8 mouse cellular contexts compared by ENCODE assay signal in the genomic region with DNA sequence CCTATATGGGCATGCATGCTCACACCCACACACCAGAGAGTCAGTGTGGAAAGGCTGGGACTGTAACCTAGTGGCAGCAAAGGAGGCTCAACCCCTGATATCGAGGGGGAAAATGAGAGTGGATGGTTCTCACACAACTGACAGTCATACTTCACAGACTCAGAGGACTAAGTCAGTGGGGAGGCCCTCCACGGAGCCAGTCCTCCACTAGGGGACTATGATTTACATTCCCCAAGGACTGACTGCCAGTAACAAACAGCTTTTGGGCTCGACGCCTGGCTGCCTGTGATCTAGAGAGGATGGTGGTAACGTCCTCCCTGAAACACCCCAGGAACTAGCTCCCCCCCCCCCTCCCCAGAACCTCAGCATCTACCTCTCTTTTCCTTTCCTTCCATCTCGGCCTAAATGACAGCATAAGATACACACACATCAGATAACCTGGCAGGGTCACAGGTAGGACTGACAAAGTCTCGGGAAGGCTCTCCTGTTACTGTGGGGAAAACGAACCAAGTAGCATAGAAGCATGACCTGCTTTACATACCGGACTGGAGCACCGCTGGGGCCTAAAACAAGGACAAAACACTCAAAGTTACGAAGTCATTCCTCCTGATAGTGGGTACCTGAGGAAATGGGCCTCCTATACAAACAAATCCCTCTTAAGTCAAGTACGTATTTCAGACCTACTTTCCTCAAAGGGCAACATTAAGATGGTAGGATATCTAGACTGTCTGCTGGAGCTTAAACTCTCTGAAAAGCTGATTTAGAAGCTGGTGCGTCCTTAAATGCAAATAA. TPM values are rescaled to one million over a fixed set of nuclear protein-coding genes. Genes with fewer than 3 reads are reported as not detected.
DNase-seq lines count a peak whose midpoint lies in the region; ATAC-seq lines count a peak whose summit lies in the region.

No protein-coding gene starts in this region.

- H3K4me2 ChIP-seq in heart, embryonic 11.5 days, result peak overlapping the region; percentile 85
- peak overlapping the region; percentile 86 for H3K4me2 ChIP-seq in midbrain, embryonic 12.5 days (replicated peaks)

- no peak overlapping the region for H3K27ac ChIP-seq in heart, embryonic 11.5 days (ENCODE audit: low read depth, low read length)
- no peak overlapping the region for H3K27ac ChIP-seq in midbrain, embryonic 12.5 days (replicated peaks)

- no peaks in the 10 kb centered on the region for H3K9me3 ChIP-seq in heart, embryonic 11.5 days (replicated peaks; ENCODE audit: control insufficient read depth, low read length)
- no peaks in the 10 kb centered on the region for H3K9me3 ChIP-seq in midbrain, embryonic 12.5 days

- H3K27me3 ChIP-seq in heart, embryonic 11.5 days (ENCODE audit: control insufficient read depth, insufficient read depth, low read length), result no peaks in the 10 kb centered on the region
- H3K27me3 ChIP-seq in midbrain, embryonic 12.5 days, result no peaks in the 10 kb centered on the region

- DNase-seq in retina, postnatal 1 day, result peak; percentile 6
- DNase-seq in retina, embryonic 14.5 days (ENCODE audit: low spot score), result no peak
- peak; percentile 43 for DNase-seq in cerebellum, adult 9-11 months
- DNase-seq in kidney, postnatal 25 days, result peak; percentile 28 to 54
- no peak for DNase-seq in frontal cortex, postnatal 14 days (ENCODE audit: low spot score in 2 of 2)
- no peak for DNase-seq in spleen, postnatal 4 days (ENCODE audit: low spot score in 2 of 2)

- H3K4me1 ChIP-seq in heart, embryonic 11.5 days (ENCODE audit: control insufficient read depth, insufficient read depth, low read length), result peaks cover 15% of the 10 kb centered on the region; the same call in 1 of the 2 replicates
- peaks cover 17% of the 10 kb centered on the region for H3K4me1 ChIP-seq in midbrain, embryonic 12.5 days

- H3K9ac ChIP-seq in heart, embryonic 11.5 days (ENCODE audit: low read depth, low read length), result peak overlapping the region; percentile 74
- H3K9ac ChIP-seq in midbrain, embryonic 12.5 days (replicated peaks), result peak overlapping the region; percentile 67

- WGBS in heart, embryonic 11.5 days (ENCODE audit: insufficient replicate concordance), result 43% methylated on average over 13 of the region's 13 CpGs
- WGBS in midbrain, embryonic 12.5 days, result 53% methylated on average over 13 of the region's 13 CpGs

- H3K4me3 ChIP-seq in heart, embryonic 11.5 days (ENCODE audit: low read depth, low read length), result peak overlapping the region; percentile 53
- peak overlapping the region; percentile 64 for H3K4me3 ChIP-seq in midbrain, embryonic 12.5 days

- no peaks in the 10 kb centered on the region for H3K36me3 ChIP-seq in heart, embryonic 11.5 days (ENCODE audit: control insufficient read depth, insufficient read depth, low read length)
- no peaks in the 10 kb centered on the region for H3K36me3 ChIP-seq in midbrain, embryonic 12.5 days

- ATAC-seq in heart, embryonic 11.5 days (replicated peaks; ENCODE audit: insufficient number of reproducible peaks, low FRiP score, low TSS enrichment), result no peak
- ATAC-seq in midbrain, embryonic 12.5 days (ENCODE audit: low FRiP score, low read depth), result no peak

RNA-seq across cellular contexts. Expression of gene Elmod3, which starts 0.9 kb away (rescaled TPM):
- 10.5 and 12.1 TPM in 2 replicates for polyA plus RNA-seq in heart, embryonic 11.5 days (2014; fragmentation: Nextera tagmentation; extraction: Ambion mirVana)
- 14.3 and 18.3 TPM in 2 replicates for polyA plus RNA-seq in midbrain, embryonic 12.5 days (2016; fragmentation: Nextera tagmentation; extraction: Ambion mirVana)

RNA-seq across cellular contexts. Expression of gene Retsat, which starts 1.0 kb away (rescaled TPM):
- polyA plus RNA-seq in heart, embryonic 11.5 days (2014; fragmentation: Nextera tagmentation; extraction: Ambion mirVana), result 13.9 and 16.2 TPM in 2 replicates
- polyA plus RNA-seq in midbrain, embryonic 12.5 days (2016; fragmentation: Nextera tagmentation; extraction: Ambion mirVana), result 4.4 and 6.9 TPM in 2 replicates

RNA-seq across cellular contexts. Expression of gene Tgoln1, which starts 19.5 kb away (rescaled TPM):
- polyA plus RNA-seq in heart, embryonic 11.5 days (2014; fragmentation: Nextera tagmentation; extraction: Ambion mirVana), result 25.3 and 31.0 TPM in 2 replicates
- polyA plus RNA-seq in midbrain, embryonic 12.5 days (2016; fragmentation: Nextera tagmentation; extraction: Ambion mirVana), result 38.6 and 39.2 TPM in 2 replicates

RNA-seq across cellular contexts. Expression of gene Capg, which starts 53.1 kb away (rescaled TPM):
- 22.7 and 25.9 TPM in 2 replicates for polyA plus RNA-seq in heart, embryonic 11.5 days (2014; fragmentation: Nextera tagmentation; extraction: Ambion mirVana)
- polyA plus RNA-seq in midbrain, embryonic 12.5 days (2016; fragmentation: Nextera tagmentation; extraction: Ambion mirVana), result 5.8 and 6.1 TPM in 2 replicates

Comparison
In these comparisons a context has a peak if more than half of its experiments do, and no peak if none do; other contexts are left out.
1. DNase-seq: peak in retina, postnatal 1 day (single experiment), cerebellum, adult 9-11 months (single experiment) and kidney, postnatal 25 days (2 of 2); none in retina, embryonic 14.5 days (single experiment), frontal cortex, postnatal 14 days (0 of 2) and spleen, postnatal 4 days (0 of 2).